Mouse (Mus musculus) heart, embryonic 14.5 days (tissue): ENCODE measurements around the gene Maml2. TPM values are rescaled to one million over a fixed set of nuclear protein-coding genes. Genes with fewer than 3 reads are reported as not detected.
A peak's percentile ranks its signal among the peaks of the same experiment; 100 is the strongest.

Experiments used
- ATAC-seq: fragments of 200-750 bp; cut with Nextera tagmentation; 2 replicates; pipeline ENCODE4 v1.8.0; 2017; ENCODE audit warnings: low read depth, moderate TSS enrichment; ENCODE audit not compliant: insufficient number of reproducible peaks, insufficient read depth, low FRiP score
- H3K27ac ChIP-seq, 2 experiments: fragments of 200-500 bp in 1 of 2; fragments of 300-500 bp in 1 of 2; sonication (generic) in 1 of 2; replicated peaks in 1 of 2; 2 replicates each; pipeline ENCODE4 v1.5.1; 2012 to 2014; ENCODE audit warnings: low read depth in 2 of 2, low read length in 2 of 2, control low read depth in 1 of 2, mild to moderate bottlenecking in 1 of 2, mixed read lengths in 1 of 2; ENCODE audit not compliant: control insufficient read depth in 1 of 2, insufficient read depth in 1 of 2
- H3K27me3 ChIP-seq: fragments of 300-500 bp; sonication (generic); 2 replicates; pipeline ENCODE4 v1.6.1; 2014; ENCODE audit warnings: mild to moderate bottlenecking, low read length, control low read depth; ENCODE audit not compliant: control insufficient read depth, insufficient read depth
- H3K36me3 ChIP-seq: fragments of 300-500 bp; sonication (generic); 2 replicates; pipeline ENCODE4 v1.6.1; 2014; ENCODE audit warnings: mild to moderate bottlenecking, control low read depth, low read length, mixed read lengths; ENCODE audit not compliant: control insufficient read depth, insufficient read depth
- H3K4me1 ChIP-seq, 2 experiments: fragments of 200-500 bp in 1 of 2; fragments of 300-500 bp in 1 of 2; sonication (generic) in 1 of 2; 2 replicates each; pipeline ENCODE4 v1.6.1; 2012 to 2014; ENCODE audit warnings: low read length in 2 of 2, control low read depth in 1 of 2, mixed read lengths in 1 of 2; ENCODE audit not compliant: control insufficient read depth in 2 of 2, insufficient read depth in 2 of 2
- H3K4me2 ChIP-seq: fragments of 300-500 bp; sonication (generic); 2 replicates; pipeline ENCODE4 v1.6.1; 2014; ENCODE audit warnings: mild to moderate bottlenecking, low read length
- H3K4me3 ChIP-seq, 2 experiments: fragments of 200-500 bp in 1 of 2; fragments of 300-500 bp in 1 of 2; sonication (generic) in 1 of 2; 2 replicates each; pipeline ENCODE4 v1.5.1; 2012 to 2014; ENCODE audit warnings: low read length in 2 of 2, mild to moderate bottlenecking in 2 of 2, control low read depth in 1 of 2, low read depth in 1 of 2, moderate library complexity in 1 of 2; ENCODE audit not compliant: control insufficient read depth in 1 of 2, insufficient read depth in 1 of 2
- H3K9ac ChIP-seq: fragments of 300-500 bp; sonication (generic); 2 replicates; pipeline ENCODE4 v1.6.1; 2014; ENCODE audit warnings: mild to moderate bottlenecking, low read length
- H3K9me3 ChIP-seq: fragments of 300-500 bp; sonication (generic); 2 replicates; pipeline ENCODE4 v1.6.1; 2016; ENCODE audit warnings: low read length, control low read depth; ENCODE audit not compliant: control insufficient read depth
- WGBS: fragments of 180-500 bp; shearing (Covaris S2); extraction: QIAGEN DNeasy Blood & Tissue Kit; methylation state at CpG from one replicate; pipeline ENCODE4 v1.1.7; 2014; 5-methylcytosine and 5-hydroxymethylcytosine counted together
- polyA plus RNA-seq: library from polyadenylated mRNA; unstranded; fragments of >200 nt; fragmentation: Nextera tagmentation; extraction: Ambion mirVana; gene quantifications from 2 replicates; pipeline ENCODE4 v1.2.1, GENCODE M21; 2014

The Maml2 gene
- polyA plus RNA-seq, 1 experiment from 2014 or later: 10.5 TPM

GRCm38 (mm10) chr9:13454651-13455123 is 156.9 kb downstream of the Maml2 start:
- Histone ChIP-seq H3K27me3 (no peaks in the 10 kb centered on the region), H3K9ac (0 out of 2 replicates have a peak overlapping the region, but pooled peaks have one; percentile 42), H3K4me3 (no peak overlapping the region), H3K4me1 (peaks cover 3 to 21% of the 10 kb centered on the region in 2 experiments), H3K36me3 (no peaks in the 10 kb centered on the region), H3K27ac (peak overlapping the region; percentile 34 to 69), H3K4me2 (peak overlapping the region; percentile 34), H3K9me3 (no peaks in the 10 kb centered on the region)
- no peak; the same call in 1 of the 2 replicates for ATAC-seq
- WGBS: 16% methylated on average over 7 of the region's 7 CpGs

DNA sequence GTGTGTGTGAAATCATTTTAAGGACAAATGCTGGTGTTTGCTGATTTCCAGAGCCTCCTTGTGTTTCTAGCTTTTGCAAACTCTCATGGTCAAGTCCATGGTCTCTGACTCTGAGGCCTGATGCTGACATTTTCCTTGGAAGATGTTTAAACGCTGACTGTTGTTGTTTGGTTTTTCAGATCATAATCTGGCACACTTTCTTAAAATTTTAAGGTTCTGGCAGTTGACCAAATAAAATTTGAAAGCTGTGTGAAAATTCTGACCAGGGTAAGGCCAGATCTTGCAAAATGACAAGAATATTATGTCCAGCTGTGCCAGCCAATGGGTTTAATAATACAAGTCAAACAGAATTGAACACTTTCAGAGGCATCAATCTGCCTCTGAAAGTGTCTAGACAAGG is 157.5 kb downstream of the Maml2 start:
- peak overlapping the region; percentile 17 to 69; a peak in 3 of 4 replicates for H3K27ac ChIP-seq
- H3K4me3 ChIP-seq: no peak overlapping the region
- H3K36me3 ChIP-seq: no peaks in the 10 kb centered on the region
- no peak overlapping the region for H3K4me2 ChIP-seq
- H3K9ac ChIP-seq: no peak overlapping the region
- H3K27me3 ChIP-seq: no peaks in the 10 kb centered on the region
- WGBS: 72% methylated on average over 1 of the region's 1 CpGs
- no peak for ATAC-seq
- no peaks in the 10 kb centered on the region for H3K9me3 ChIP-seq
- peaks cover 3 to 20% of the 10 kb centered on the region in 2 experiments for H3K4me1 ChIP-seq

DNA sequence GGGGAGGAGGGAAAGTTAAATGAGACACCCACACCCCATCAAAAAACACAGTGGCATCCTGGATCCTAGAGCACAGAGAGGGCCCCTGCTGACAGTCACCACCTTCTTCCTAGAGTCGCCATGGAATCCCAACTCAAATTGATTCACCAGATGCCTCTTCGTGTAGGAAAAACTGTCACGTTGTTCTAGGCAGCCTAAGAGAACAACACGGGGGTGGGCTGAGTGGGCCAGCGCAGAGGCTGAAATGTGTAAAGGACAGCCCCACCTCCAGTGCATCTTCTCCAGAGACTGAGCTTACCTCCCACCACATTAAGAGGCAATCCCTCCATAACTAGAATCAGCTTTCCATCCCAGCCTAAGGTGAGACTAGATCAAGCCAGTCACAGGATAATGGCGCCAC is 160.0 kb downstream of the Maml2 start:
- no peak for ATAC-seq
- Histone ChIP-seq H3K36me3 (no peaks in the 10 kb centered on the region), H3K9ac (no peak overlapping the region), H3K27me3 (no peaks in the 10 kb centered on the region), H3K9me3 (no peaks in the 10 kb centered on the region), H3K27ac (no peak overlapping the region), H3K4me1 (peaks cover 3 to 20% of the 10 kb centered on the region in 2 experiments), H3K4me3 (no peak overlapping the region), H3K4me2 (no peak overlapping the region)
- 74% methylated on average over 6 of the region's 6 CpGs for WGBS

DNA sequence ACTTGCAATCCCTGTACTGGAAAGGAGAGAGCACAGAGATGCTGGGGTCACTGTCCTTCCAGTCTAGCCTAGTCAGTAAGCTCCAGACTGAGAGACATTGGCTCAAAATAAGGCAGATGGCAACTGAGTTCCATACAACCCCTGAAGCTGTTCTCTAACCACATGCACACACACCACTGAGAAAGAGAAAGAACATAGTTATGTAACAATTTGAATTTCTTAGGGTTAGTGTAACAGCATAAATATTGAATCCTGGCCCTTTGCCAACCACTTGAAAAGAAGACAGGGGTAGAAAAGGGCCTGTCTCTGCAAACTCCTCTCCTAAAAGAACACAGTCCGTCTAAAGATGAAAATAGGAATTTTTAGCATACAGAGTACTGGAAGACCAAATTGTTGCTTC is 161.6 kb downstream of the Maml2 start:
- Histone ChIP-seq H3K4me1 (peaks cover 3 to 17% of the 10 kb centered on the region in 2 experiments), H3K36me3 (no peaks in the 10 kb centered on the region), H3K27me3 (no peaks in the 10 kb centered on the region), H3K9me3 (no peaks in the 10 kb centered on the region), H3K4me3 (no peak overlapping the region), H3K4me2 (no peak overlapping the region), H3K27ac (0 out of 4 replicates have a peak overlapping the region, but pooled peaks of 1 of the 2 experiments have one; percentile 19), H3K9ac (no peak overlapping the region)
- no peak for ATAC-seq
- 58% methylated on average over 1 of the region's 1 CpGs for WGBS

DNA sequence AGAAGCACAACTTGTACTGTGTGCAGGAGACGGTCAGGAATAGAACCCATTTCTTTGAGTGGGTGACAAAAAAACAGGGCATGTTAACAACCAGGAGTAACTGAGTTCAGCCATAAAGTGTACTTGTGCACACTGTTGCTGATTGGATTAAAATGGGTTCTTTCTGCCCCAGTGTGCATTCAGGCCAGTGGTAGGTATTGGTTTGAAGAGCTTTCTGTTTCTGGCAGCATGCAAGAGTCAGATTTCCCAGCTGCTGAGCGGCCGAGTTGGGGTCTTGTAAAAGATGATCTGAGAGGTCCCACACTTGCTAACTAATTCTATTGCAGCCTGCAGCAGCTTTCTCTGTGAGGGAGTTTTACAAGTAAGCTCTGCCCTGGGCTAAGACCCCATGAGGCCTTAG is 162.3 kb downstream of the Maml2 start:
- Histone ChIP-seq H3K27me3 (no peaks in the 10 kb centered on the region), H3K4me1 (peaks cover 3 to 16% of the 10 kb centered on the region in 2 experiments), H3K4me3 (no peak overlapping the region), H3K27ac (no peak overlapping the region), H3K9me3 (no peaks in the 10 kb centered on the region), H3K36me3 (no peaks in the 10 kb centered on the region), H3K4me2 (no peak overlapping the region), H3K9ac (no peak overlapping the region)
- no peak for ATAC-seq
- WGBS: 91% methylated on average over 3 of the region's 3 CpGs

DNA sequence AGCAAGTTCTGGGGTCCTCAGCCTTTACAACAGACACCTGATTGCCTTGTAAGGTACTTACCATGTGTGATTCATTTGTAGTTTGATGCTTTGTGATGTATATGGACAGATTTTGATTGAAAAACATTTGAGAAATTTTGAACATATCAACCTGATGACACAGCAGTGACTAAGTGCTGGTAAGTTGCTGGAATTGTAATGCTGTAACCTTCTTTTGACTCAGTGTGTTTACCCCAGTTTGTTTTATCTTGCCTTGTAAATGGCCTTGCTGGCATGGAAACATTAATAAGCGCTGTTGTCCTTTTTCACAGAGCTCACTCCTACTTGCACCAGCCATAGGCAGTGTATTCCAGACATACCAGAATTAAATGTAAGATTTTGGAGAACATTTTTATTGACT is 163.2 kb downstream of the Maml2 start:
- Histone ChIP-seq H3K27ac (no peak overlapping the region), H3K4me3 (no peak overlapping the region), H3K9me3 (no peaks in the 10 kb centered on the region), H3K36me3 (no peaks in the 10 kb centered on the region), H3K9ac (no peak overlapping the region), H3K27me3 (no peaks in the 10 kb centered on the region), H3K4me1 (peaks cover 7 to 23% of the 10 kb centered on the region in 2 experiments), H3K4me2 (no peak overlapping the region)
- ATAC-seq: no peak
- WGBS: 88% methylated on average over 1 of the region's 1 CpGs

DNA sequence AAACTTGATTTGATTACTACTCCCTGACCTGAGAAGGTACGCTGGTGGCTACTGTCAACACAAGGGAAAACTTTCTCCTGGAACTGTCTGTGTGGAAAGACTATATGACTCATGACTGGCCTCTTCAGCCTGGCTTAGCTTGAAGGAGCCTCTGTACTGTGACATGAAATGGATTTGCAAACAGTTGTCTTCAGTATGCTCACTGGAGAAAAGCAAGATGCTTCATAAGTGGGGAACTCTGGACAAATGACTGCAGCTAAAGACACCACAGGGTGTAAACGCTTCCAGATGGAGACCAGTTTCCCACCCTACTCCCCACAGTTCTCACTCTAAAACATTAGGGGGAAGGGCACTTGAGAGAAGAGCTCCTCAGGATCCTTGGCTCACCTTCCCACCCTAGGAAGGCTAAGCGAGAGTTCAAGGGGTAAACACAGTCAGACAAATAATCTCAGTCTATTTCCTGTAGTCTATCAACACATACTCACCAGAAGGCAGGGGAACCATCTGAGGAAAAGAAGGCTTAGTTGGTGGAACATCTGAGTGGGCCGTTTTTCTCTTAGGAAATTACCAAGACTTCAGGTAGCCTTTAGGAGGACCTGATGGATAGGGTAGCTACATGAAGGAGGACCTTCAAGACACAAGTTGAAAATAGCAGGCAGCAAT is 167.7 kb downstream of the Maml2 start:
- Histone ChIP-seq H3K9ac (no peak overlapping the region), H3K9me3 (no peaks in the 10 kb centered on the region), H3K27ac (no peak overlapping the region), H3K4me3 (no peak overlapping the region), H3K4me2 (no peak overlapping the region), H3K27me3 (no peaks in the 10 kb centered on the region), H3K36me3 (no peaks in the 10 kb centered on the region), H3K4me1 (peaks cover 15 to 42% of the 10 kb centered on the region in 2 experiments)
- no peak for ATAC-seq
- 46% methylated on average over 4 of the region's 4 CpGs for WGBS

DNA sequence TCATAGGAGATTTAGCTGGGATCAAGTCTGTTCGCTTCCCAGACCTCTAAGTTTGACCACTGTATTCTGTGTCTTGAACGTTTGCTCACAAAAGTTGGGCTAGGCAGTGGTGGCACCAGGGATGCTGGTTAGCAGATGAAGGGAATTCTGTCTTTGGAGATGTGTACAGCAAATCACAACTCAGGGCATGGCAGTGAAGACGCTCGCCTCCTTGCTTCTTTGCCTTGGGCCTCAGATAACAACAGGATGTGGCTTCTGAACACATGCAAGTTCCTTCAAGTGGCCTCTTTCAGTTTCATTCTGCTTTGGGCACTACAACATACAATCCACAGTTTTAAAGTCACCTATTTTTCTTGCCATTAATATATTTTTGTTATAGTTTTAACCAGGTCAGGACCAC is 168.6 kb downstream of the Maml2 start:
- WGBS: 69% methylated on average over 4 of the region's 4 CpGs

More for the DNA sequence above, 168.6 kb downstream of the Maml2 start:
- no peak overlapping the region for H3K4me3 ChIP-seq
- no peaks in the 10 kb centered on the region for H3K27me3 ChIP-seq
- no peak overlapping the region for H3K4me2 ChIP-seq
- no peaks in the 10 kb centered on the region for H3K9me3 ChIP-seq
- H3K27ac ChIP-seq: peak overlapping the region; percentile 16 to 37; a peak in 1 of 4 replicates
- H3K4me1 ChIP-seq: peaks cover 17 to 44% of the 10 kb centered on the region in 2 experiments
- H3K9ac ChIP-seq: no peak overlapping the region
- H3K36me3 ChIP-seq: no peaks in the 10 kb centered on the region
- ATAC-seq: no peak
